Mouse (Mus musculus): ENCODE measurements at regions not wholly inside any gene's neighbourhood (a gene's known extent, or its start where the extent isn't known, plus 50 kb on each side); places are given as distances from the start of the nearest gene placed in this dataset.

GRCm38 (mm10) chr7:68568127-68568510 lies 180.9 kb downstream of the Arrdc4 start:
- Histone ChIP-seq H3K9me3 (replicated peaks; ENCODE audit: control insufficient read depth, insufficient read depth, low read length, poor library complexity, severe bottlenecking) (no peaks in the 10 kb centered on the region), H3K36me3 (ENCODE audit: control insufficient read depth, insufficient read depth, low read length, poor library complexity, severe bottlenecking) (no peaks in the 10 kb centered on the region), H3K9ac (ENCODE audit: low read depth, poor library complexity, severe bottlenecking) (no peak overlapping the region), H3K4me1 (ENCODE audit: control insufficient read depth, insufficient read depth, low read length) (peaks cover 2% of the 10 kb centered on the region), H3K4me3 (ENCODE audit: low read depth, low read length) (no peak overlapping the region), H3K27me3 (ENCODE audit: control insufficient read depth, insufficient read depth, low read length, poor library complexity, severe bottlenecking) (no peaks in the 10 kb centered on the region; the same call in 1 of the 2 replicates), H3K27ac (ENCODE audit: insufficient read depth, low read length) (no peak overlapping the region)
- TF ChIP-seq CTCF (IDR thresholded peaks at IDR 0.05; ENCODE audit: low read depth, low read length), result no peak

- Histone ChIP-seq H3K27ac (ENCODE audit: insufficient read depth, low read length) (no peak overlapping the region), H3K9ac (ENCODE audit: low read depth, poor library complexity, severe bottlenecking) (no peak overlapping the region)
Measured at GRCm38 (mm10) chr7:68567452-68568126, 181.5 kb downstream of the Arrdc4 start.

GRCm38 (mm10) chr7:68559440-68560343 lies 189.3 kb downstream of the Arrdc4 start:
- Histone ChIP-seq H3K36me3 (ENCODE audit: control insufficient read depth, insufficient read depth, low read length, poor library complexity, severe bottlenecking) (no peaks in the 10 kb centered on the region), H3K4me1 (ENCODE audit: control insufficient read depth, insufficient read depth, low read length) (no peaks in the 10 kb centered on the region), H3K4me3 (ENCODE audit: low read depth, low read length) (no peak overlapping the region), H3K9me3 (replicated peaks; ENCODE audit: control insufficient read depth, insufficient read depth, low read length, poor library complexity, severe bottlenecking) (no peaks in the 10 kb centered on the region), H3K27me3 (ENCODE audit: control insufficient read depth, insufficient read depth, low read length, poor library complexity, severe bottlenecking) (no peaks in the 10 kb centered on the region; the same call in 1 of the 2 replicates), H3K27ac (ENCODE audit: insufficient read depth, low read length) (no peak overlapping the region), H3K9ac (ENCODE audit: low read depth, poor library complexity, severe bottlenecking) (no peak overlapping the region)
- TF ChIP-seq POLR2A (IDR thresholded peaks at IDR 0.05; ENCODE audit: insufficient read depth, low read length), result no peak
- TF ChIP-seq CTCF (IDR thresholded peaks at IDR 0.05; ENCODE audit: low read depth, low read length), result no peak
- no peak for TF ChIP-seq EP300 (IDR thresholded peaks at IDR 0.05; ENCODE audit: insufficient read depth, low read depth, low read length)

More at GRCm38 (mm10) chr7:68567452-68568126, 181.5 kb downstream of the Arrdc4 start:
- Histone ChIP-seq H3K36me3 (ENCODE audit: control insufficient read depth, insufficient read depth, low read length, poor library complexity, severe bottlenecking) (no peaks in the 10 kb centered on the region), H3K27me3 (ENCODE audit: control insufficient read depth, insufficient read depth, low read length, poor library complexity, severe bottlenecking) (no peaks in the 10 kb centered on the region), H3K4me3 (ENCODE audit: low read depth, low read length) (no peak overlapping the region), H3K9me3 (replicated peaks; ENCODE audit: control insufficient read depth, insufficient read depth, low read length, poor library complexity, severe bottlenecking) (no peaks in the 10 kb centered on the region), H3K4me1 (ENCODE audit: control insufficient read depth, insufficient read depth, low read length) (peaks cover 2% of the 10 kb centered on the region)
- TF ChIP-seq POLR2A (IDR thresholded peaks at IDR 0.05; ENCODE audit: insufficient read depth, low read length) (no peak), EP300 (IDR thresholded peaks at IDR 0.05; ENCODE audit: insufficient read depth, low read depth, low read length) (no peak), CTCF (IDR thresholded peaks at IDR 0.05; ENCODE audit: low read depth, low read length) (no peak)

- Histone ChIP-seq H3K4me1 (ENCODE audit: control insufficient read depth, insufficient read depth, low read length) (no peaks in the 10 kb centered on the region), H3K27me3 (ENCODE audit: control insufficient read depth, insufficient read depth, low read length, poor library complexity, severe bottlenecking) (no peaks in the 10 kb centered on the region), H3K27ac (ENCODE audit: insufficient read depth, low read length) (no peak overlapping the region), H3K36me3 (ENCODE audit: control insufficient read depth, insufficient read depth, low read length, poor library complexity, severe bottlenecking) (no peaks in the 10 kb centered on the region), H3K9ac (ENCODE audit: low read depth, poor library complexity, severe bottlenecking) (no peak overlapping the region), H3K9me3 (replicated peaks; ENCODE audit: control insufficient read depth, insufficient read depth, low read length, poor library complexity, severe bottlenecking) (no peaks in the 10 kb centered on the region), H3K4me3 (ENCODE audit: low read depth, low read length) (no peak overlapping the region)
- TF ChIP-seq POLR2A (IDR thresholded peaks at IDR 0.05; ENCODE audit: insufficient read depth, low read length) (no peak), EP300 (IDR thresholded peaks at IDR 0.05; ENCODE audit: insufficient read depth, low read depth, low read length) (no peak), CTCF (IDR thresholded peaks at IDR 0.05; ENCODE audit: low read depth, low read length) (no peak)
Measured at GRCm38 (mm10) chr7:68550330-68550729, 198.7 kb downstream of the Arrdc4 start.

GRCm38 (mm10) chr7:68548176-68548575 lies 200.9 kb downstream of the Arrdc4 start:
- Histone ChIP-seq H3K4me3 (ENCODE audit: low read depth, low read length) (no peak overlapping the region), H3K27ac (ENCODE audit: insufficient read depth, low read length) (no peak overlapping the region), H3K27me3 (ENCODE audit: control insufficient read depth, insufficient read depth, low read length, poor library complexity, severe bottlenecking) (no peaks in the 10 kb centered on the region), H3K36me3 (ENCODE audit: control insufficient read depth, insufficient read depth, low read length, poor library complexity, severe bottlenecking) (no peaks in the 10 kb centered on the region), H3K9me3 (replicated peaks; ENCODE audit: control insufficient read depth, insufficient read depth, low read length, poor library complexity, severe bottlenecking) (no peaks in the 10 kb centered on the region), H3K9ac (ENCODE audit: low read depth, poor library complexity, severe bottlenecking) (no peak overlapping the region), H3K4me1 (ENCODE audit: control insufficient read depth, insufficient read depth, low read length) (no peaks in the 10 kb centered on the region)
- TF ChIP-seq EP300 (IDR thresholded peaks at IDR 0.05; ENCODE audit: insufficient read depth, low read depth, low read length) (no peak), CTCF (IDR thresholded peaks at IDR 0.05; ENCODE audit: low read depth, low read length) (no peak), POLR2A (IDR thresholded peaks at IDR 0.05; ENCODE audit: insufficient read depth, low read length) (no peak)

- Histone ChIP-seq H3K36me3 (ENCODE audit: control insufficient read depth, insufficient read depth, low read length, poor library complexity, severe bottlenecking) (no peaks in the 10 kb centered on the region), H3K4me1 (ENCODE audit: control insufficient read depth, insufficient read depth, low read length) (no peaks in the 10 kb centered on the region), H3K27ac (ENCODE audit: insufficient read depth, low read length) (no peak overlapping the region), H3K9me3 (replicated peaks; ENCODE audit: control insufficient read depth, insufficient read depth, low read length, poor library complexity, severe bottlenecking) (no peaks in the 10 kb centered on the region), H3K27me3 (ENCODE audit: control insufficient read depth, insufficient read depth, low read length, poor library complexity, severe bottlenecking) (no peaks in the 10 kb centered on the region), H3K4me3 (ENCODE audit: low read depth, low read length) (no peak overlapping the region), H3K9ac (ENCODE audit: low read depth, poor library complexity, severe bottlenecking) (no peak overlapping the region)
- no peak for TF ChIP-seq POLR2A (IDR thresholded peaks at IDR 0.05; ENCODE audit: insufficient read depth, low read length)
- TF ChIP-seq EP300 (IDR thresholded peaks at IDR 0.05; ENCODE audit: insufficient read depth, low read depth, low read length), result no peak
- no peak for TF ChIP-seq CTCF (IDR thresholded peaks at IDR 0.05; ENCODE audit: low read depth, low read length)
Measured at GRCm38 (mm10) chr7:68544136-68544535, 204.9 kb downstream of the Arrdc4 start.

All from ES-Bruce4 (cell line).